Mouse (Mus musculus) bone marrow, adult 2 months (tissue): ENCODE data around the gene Pkn3.

Source experiments
- CTCF ChIP-seq: fragments of 200-500 bp; IDR thresholded peaks from 2 replicates; pipeline ENCODE4 v1.5.1; 2011; ENCODE audit warnings: low read length, control low read depth; ENCODE audit not compliant: control insufficient read depth, insufficient read depth
- POLR2A ChIP-seq: fragments of 200-500 bp; IDR thresholded peaks from 2 replicates; pipeline ENCODE4 v1.6.1; 2011; ENCODE audit warnings: low read depth, mild to moderate bottlenecking, control low read depth, low read length, borderline replicate concordance; ENCODE audit not compliant: control insufficient read depth

- TF ChIP-seq CTCF (no peak), POLR2A (no peak)
These were observed 525 bp upstream of the Pkn3 start for GRCm38 (mm10) chr2:30076959-30077358.
